Mouse (Mus musculus) kidney, adult 8-10 months (tissue): ENCODE data around the gene Rras.

Experiments used
- DNase-seq, 2 experiments: peaks; one replicate each; pipeline ENCODE4 v3.0.0; 2022

Rras gene

DNA sequence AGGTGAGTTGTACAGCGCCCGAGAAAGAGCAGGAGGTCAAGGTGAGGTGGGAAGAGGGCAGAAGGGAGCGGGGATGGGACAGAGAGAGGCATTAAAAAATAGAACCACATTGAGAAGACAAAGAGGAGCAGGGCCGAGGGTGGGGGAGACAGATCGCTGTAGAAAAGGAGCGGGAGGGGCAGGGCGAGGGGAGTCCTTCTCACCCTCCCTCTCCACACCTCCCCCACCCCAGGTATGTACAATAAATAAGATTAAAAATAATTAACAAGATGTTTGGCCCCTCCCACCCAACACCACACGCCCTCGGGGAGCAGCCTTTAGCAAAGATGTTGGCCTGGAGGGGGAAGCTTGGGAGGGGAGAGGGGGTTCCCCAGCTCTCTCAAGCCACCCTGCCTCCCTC lies 10.0 kb downstream of the Rras start:
- DNase-seq, result no peak

DNA sequence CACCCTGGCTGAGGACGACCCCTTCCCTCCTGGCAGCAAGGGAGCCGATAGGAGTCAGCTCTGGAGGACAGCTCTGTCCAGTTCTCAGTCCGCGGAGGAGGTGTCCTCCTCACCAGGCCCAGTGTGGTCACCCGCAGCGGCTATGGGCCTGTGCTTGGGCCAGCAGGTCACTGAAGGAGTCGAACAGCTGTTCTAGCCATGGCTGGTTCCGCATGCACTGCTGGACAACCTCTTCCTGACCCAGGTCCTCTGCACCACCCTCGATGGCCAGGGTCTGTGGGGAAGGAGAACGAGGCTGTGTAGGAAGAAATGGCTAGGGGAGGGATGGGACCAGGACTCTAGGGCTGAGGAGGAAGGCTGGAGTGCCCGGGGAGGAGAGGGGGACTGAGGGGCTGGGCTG lies 10.6 kb downstream of the Rras start:
- DNase-seq, result no peak

DNA sequence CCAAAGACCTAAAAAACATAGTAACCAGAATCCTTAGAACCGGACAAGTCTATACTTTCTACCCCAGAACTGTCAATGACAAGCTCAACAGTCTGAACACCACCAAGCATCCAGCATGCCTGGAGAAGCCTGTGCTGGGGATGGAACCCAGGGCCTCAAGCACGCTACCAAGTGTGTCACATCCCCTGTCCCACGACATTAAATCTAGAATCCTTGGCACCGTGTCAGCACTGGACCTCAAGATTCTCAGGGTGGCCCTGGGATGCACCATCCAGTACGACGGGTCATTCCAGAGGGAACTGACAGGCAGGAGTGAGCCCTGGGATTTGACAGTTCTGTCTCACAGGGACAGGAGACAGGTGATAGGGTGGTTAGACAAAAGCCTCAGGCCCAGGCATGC lies 12.2 kb downstream of the Rras start:
- DNase-seq, result no peak

DNA sequence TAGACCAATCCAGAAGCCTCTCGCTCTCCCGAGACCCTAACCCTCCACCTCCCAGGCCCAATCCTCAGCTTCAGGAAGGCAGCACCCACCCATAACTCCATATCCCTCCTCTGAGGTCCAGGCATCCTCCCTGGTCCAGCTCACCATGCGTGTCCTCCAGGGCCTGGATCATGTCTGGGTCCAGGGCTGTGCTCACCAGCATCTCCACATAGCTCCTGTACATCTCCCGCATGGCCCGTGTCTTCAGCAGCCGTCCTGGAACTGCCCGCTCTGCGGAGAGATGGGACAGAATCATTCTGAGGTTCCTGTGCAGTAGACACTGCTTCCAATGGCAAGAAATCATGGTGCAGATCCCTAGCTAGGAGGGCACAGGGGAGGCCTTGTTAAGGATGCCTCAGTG lies 13.1 kb downstream of the Rras start:
- no peak for DNase-seq

DNA sequence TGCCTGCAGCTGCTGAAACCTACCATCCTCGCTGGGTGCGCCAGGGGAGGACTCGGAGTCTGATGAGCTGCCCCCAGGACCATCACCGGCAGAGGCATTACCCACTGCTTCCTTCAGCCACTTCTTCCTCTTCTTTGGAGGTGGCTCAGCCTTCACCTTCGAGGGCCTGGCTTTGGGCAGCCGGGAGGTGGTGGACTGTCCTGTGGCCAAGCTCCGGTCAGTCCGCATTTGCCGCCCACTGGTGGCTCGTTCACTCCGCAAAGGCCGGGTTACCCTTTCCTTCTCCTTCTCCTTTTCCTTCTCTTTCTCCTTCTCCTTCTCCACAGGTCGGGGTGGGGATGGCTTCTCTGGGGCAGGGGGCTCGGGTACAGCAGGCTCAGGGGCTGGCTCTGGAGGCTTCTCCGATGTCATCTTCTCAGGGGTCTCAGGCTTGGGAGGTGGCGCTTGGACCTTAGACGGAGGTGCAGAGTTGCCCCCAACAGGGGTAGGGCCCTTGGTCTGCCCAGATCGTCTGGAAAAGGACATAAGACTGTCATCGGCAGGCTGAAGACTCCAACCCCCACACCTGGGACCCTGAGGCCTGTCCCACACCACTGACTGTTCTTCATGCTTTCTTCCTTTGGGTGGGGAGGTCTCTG lies 16.1 kb downstream of the Rras start:
- no peak for DNase-seq

DNA sequence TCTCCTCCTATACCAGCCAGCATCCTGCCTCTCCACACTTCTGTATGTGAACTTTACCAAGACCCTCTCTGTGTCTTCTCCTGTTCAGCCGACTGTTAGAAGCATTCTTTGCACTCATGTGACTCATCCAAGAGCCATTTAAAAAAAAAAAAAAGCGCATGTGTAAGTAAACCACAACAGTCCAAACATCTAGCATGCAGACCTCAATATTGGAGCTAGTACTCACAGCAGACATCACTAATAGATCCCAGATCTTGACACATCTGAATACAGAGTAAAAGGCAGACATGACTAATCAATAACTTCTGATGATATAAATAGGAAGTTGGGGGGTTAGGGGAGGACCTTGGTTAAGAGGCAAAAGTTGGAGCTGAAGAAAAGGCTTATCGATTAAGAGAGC lies 17.9 kb downstream of the Rras start:
- DNase-seq, result no peak

DNA sequence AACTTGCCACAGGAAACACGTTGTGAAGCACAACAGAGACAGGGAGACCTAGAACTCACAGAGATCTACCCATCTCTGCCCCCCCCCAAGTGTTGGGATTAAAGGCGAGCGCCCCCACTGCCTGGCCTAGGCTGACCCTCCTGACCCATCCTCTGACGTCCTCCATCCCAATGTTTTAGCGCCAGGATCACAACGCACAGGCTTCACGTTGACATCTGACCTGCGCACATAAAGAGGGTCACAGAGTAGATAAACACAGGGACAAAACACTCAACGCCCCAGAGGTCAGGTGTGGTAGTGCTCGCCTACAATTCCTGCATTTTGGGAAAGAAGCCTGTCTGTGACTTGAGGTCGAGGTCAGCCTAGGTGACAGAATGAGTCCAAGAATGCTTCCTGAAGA lies 18.9 kb downstream of the Rras start:
- DNase-seq, result no peak

DNA sequence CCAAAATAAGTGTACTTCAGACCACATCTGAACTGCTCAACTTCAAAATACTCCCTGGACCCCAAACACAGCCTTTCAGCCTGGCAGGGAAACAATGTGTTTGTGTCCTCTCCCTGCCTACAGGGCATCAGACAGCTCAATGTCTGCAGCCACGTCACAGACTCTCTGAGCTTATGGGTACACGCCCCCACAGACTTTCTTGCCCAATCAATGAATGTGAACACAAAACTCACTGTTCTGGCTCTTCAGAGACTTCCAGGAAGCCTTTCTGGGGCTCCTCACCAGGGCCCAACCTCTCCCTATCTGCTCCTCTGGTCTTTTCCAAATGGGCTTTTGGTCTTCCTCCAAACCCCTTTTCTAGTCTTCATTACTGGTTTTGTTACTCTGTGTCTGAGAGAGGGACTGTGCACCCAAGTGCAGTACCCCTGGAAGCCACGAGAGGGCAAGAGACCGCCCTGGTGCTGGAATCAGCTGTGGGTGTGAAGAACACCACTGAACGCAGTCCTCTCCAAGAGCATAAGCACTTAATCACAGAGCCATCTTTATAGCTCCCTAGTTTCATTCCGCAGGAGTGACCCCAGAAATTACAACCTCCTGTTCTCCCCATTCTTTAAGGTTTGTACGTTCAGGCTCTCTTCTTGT lies 20.1 kb downstream of the Rras start:
- peak in 1 of 2 experiments; percentile 69 for DNase-seq

DNA sequence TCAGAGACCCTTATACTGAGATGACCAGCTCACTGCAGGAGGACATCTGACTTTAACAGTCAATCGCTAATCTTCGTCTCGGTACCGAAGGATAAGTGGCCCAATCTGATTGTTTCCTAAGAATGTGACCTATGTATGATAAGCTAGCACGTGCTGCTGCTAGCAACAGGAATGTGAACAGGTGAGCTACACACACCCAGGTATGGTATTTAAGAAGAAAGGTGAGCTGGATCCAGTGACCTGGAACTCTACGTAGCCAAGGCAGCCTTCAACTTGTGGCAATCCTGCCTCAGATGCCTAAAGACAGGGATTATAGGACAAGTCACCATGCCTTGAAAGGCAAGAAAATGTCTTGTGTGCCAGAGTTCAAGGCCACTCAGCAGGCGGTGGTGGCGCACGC lies 20.6 kb downstream of the Rras start:
- no peak for DNase-seq

DNA sequence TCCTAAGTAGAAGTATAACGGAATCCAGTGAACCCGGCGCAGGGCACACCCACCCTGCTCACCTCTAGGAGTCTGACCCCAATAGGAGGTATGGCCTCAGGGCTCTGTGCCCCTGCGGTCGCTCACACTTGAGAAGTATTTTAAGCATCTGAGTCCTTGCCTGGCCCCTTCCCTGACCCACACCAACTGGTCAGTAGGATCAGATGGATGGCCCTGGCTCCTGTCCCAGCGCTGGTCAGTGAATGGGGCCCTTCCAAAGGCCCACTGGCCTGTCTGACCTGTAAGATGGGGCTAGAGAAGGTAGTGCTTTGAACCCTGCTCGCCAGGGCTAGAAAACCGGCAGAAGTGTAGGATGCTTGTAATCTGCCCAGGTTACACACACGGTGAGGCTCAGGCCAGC lies 23.1 kb downstream of the Rras start:
- DNase-seq, result no peak

DNA sequence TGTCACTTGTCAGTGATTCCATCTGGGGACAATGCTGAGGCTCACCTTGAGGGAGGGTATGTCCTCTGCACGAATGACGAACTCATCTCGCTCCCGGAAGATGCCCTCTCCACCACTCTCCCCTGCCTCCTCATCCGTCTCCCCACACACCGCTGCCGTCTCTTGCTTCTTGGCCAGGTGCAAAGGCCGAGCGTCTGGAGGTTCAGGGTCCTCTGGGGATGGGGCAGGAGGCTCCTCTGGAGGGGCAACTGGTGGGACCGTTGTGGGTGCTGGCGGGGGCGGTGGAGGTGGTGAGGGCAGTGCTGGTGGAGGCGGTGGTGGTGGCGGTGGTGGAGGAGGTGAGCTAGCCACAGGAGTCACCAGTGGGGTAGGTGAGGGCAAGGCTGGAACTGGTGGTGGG lies 25.5 kb downstream of the Rras start:
- DNase-seq, result no peak

DNA sequence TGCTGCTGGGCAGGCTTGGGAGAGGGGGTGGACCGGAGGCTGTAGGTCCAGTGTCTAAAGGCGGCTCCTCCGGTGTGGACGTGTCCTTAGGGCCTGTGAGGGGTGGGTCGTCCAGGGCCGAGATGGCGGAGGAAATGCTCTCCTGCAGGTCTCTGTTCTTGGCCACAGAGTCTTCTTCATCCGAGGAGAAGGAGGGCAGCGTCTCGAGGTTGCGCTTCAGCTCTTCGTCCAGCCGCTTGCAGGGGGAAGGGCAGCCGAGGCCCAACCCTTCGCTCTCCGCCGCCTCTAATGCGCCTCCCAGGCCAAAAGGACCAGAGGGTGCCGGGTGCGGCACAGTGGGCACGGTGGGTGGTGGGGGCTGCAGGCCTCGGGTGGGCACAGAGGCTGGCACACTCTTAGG lies 28.0 kb downstream of the Rras start:
- no peak for DNase-seq

DNA sequence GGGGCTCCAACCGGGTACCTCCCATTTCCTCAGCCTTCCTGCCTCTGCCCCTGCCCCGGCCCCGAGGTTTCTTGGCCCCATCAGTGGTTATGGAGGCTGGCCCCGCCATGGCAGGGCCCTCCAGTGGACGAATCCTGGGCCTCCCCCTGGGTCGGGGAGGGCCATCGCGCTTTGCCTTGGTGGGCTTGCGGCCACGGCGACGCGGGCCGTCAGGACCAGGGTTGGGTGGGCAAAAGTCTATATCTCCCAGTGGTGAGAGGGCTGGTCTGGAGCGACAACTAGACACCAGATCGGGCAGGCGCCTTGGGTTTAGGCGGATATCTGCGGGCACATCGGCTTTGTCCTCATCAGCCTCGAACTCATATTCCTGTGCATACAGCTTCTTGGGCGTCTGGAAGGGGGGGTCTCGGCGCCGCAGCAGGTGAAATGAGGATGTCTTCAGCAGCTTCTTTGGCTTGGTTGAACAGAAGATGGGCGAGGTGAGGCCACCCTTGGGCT lies 29.1 kb downstream of the Rras start:
- no peak for DNase-seq

DNA sequence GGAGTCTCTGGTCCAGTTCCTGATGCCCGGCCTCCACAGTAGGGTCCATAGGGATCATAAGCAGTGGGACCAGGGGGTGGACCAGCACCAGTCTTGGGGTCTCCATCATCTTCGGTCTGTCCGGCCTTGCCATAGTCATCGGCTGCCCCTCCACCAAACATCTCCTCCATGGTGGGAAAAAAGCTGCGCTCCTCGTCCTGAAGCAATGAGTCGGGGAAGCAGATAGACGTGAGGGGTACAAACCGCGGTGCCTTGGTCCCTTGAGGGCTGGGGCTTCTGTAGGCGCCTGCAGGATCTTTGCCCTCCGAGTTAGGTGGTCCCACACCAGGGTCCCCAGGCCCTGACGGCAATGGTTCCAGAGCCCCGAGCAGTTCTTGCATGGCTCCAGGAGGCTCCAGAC lies 29.7 kb downstream of the Rras start:
- DNase-seq, result no peak

DNA sequence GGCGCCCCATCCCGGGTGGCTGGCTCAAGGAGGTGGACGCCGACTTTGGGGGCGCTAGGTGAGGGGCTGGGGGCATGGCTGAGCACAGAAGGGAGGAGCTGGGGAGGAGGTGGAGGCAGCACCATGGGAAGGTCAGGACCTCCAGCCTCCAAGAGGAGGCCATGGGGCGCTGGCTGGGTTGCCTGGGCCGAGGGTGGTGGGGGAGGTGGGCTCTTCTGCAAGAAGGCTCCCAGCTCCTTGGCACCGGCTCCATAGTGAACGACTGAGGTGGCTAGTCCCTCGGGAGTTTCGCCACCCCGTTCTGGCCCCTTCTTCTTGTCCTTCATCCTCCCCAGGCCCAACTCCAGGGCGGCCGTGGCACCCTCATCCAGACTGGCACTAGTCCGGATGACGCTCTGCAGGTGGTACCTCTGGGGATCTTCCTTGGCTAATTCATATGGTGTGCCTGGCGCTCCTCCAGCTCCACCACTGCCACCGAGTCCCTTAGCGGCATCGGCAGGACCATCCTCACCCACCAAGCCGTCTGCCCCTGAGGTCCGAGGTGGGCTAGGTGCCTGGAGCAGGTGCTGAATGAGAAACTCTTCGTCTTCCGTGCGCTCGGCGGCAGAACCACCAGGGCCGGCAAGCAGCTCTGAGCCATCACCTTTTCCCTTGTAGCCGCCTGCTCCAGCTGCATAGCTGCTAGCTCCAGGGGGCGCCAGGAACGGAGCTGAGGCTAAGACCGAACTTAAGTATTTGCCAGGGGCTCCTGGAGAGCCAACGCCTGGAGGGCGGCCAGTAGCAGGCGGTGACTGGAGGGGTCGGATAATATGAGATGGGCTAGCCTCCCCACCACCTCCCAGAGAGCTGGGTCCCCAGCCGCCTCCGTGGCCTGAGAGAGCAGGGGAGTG lies 30.5 kb downstream of the Rras start:
- no peak for DNase-seq

DNA sequence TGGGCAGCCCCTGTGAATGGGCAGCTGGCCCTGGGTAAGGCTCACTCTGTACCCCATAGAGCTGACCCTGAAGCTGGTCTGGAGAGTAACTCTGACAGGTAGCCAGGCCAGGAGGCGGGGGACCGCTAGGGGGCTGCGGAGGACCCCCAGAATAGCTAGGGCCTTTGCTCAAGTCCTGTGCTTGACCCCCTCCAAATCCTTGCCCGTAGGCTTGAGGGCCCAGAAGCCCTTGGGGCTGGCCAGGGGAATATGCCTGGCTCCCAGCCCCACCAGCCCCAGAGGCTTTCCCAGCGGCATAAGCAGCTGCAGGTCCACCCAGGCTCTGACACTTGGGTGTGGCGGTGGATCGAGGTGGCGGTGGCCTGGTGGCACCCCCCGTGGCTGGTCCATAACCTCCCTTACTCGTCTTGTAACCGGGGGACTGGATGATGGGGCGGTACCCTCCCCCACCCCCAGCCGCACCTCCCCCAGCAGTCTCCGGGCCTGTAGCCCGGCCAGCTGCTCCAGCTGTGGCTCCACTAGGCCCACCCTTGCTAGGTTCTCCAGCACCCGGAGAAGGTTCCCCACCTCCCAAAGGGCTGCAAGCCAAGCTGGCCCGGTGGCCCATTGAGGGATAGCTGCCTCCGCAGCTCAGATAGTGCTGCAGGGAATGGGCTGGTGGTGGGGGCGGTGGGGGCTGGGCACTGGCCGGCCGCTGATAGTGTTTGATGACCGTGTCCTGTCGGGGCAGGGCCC lies 31.3 kb downstream of the Rras start:
- DNase-seq, result no peak

DNA sequence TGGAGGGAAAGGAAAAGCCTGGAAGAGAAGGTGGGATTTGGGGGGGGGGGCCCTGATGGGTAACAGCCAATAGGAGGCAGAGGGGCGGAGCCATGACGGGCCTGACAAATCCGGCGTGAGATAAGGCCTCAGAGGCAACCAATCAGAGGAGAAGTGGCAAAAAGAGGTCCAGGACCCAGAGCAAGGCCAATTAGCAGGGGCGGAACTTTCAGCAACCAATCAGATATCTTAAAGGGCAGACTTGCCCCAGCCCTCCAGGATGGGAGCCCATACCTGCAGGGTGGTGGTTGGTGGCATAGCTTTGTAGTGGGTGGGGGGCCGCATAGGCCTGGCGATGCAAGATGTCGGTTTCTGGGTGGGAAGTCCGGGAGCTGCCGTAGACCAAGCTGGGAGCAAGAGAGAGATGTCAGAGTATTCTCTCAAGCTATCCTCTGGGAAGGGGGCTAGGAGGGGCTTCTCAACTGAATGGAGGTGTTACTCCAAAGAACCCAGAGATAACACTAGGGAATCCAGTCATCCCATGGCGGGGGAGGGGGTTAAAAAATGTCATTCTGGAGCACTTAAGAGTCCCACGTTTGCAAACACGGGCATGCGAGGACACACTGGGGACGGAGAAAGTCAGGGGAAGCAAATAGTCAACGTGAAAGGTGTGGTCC lies 33.3 kb downstream of the Rras start:
- DNase-seq, result peak; percentile 62 to 69

DNA sequence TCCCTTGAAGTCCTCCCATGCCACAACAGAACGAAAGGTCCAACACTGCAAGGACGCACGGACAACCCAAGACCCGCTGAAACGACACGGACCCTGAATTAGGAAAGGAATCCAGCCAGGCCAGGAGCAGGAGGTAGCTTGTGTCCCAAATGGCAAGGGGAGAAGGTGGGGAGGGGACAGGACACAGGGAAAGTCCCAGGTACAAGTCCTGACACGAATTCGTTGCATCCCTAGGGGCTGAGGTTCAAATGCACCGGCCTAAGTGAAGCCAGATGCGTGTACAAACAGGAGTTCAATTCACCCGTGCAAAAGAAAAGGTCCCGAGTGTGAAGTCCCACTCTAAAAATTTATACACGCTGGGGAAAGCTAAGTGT lies 33.8 kb downstream of the Rras start:
- DNase-seq, result no peak

DNA sequence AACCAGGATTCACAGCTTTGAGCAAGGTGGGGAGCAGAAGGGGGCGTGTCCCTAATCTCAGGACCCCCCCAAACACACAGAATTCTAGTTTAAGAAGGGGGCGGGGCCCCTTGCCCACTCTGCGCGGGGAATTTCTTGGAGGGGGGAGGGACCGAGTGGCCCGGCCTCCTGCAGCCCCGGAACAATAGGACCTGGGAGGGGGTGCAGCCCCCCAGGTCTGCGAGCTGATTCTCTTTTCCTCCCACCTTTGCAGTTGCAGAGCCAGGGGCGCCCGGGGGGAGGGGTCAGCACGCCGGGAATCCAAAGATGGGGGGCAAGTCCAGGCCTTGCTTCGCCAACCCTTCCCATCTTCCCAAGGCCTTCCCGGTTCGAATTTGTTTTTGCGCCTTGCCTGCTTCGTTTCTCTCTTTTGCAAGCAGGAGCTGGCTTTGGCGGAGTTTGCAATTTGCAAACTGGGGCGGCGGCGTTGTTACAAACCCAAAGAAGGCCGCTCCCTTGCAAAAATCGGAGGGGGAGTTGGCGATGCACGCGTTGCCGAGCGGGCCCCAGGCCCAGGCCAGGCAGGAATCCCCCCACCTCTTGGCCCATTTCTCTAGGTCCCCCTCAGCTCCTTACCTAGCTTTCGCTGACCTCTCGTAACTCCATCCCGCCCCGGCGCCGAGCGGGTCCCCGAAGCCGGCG lies 34.6 kb downstream of the Rras start:
- DNase-seq, result peak; percentile 30 to 35

DNA sequence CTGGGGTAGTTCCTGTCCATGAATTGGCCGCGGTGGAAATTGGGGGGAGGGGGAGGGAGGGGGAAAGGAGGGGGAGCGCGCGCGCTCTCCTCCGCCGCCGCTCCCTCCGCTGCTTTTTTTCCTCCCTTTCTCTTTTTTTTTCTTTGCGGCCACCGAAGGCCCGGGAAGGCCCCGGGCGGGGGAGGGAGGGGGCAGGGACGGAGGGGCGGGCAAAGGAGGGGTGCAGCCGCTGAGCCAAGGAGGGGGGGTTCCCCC lies 35.0 kb downstream of the Rras start, which contains the start of gene Prr12:
Gene Prr12 (minus strand): TSS at position 20 of the 255 bp plus-strand sequence.
- no peak for DNase-seq

DNA sequence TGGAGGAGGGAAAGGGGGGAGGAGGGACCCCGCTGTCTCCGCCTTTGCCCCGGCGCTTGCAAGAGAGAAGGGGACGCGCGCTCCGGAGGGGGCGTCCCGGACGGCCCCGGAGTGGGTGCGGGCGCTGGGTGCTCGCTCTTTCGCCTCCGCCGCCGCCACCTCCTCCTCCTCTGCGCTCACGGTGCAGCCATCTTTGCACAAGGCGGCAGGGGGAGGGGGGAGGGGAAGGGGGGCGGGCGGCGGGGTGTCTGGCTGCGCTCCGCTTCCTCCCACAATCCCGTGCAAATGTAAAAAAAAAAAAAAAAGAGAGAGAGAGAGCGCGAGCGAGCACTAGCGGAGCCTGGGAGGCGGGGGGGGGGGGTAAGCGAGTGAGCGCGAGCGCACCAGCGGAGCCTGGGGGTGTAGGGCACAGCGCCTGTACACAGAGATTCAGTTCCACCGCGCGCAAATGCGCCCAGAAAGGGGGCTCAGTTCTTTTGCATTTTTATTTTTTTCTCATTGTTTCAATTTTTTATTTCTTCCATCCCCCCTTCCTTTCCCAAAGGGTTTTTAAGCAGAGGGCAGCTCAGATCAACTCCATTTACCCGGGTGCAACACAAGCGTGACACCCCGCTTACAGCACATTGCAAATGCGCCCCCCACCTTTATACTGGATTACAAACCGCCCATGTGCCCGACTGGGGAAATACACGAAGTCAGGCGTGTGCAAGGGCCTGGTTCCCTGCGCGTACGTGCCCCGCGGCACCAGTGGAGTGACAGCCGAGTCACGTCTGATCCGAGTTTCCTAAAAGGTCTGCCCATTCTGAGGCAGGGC lies 35.6 kb downstream of the Rras start:
- DNase-seq, result peak; percentile 61 to 66
